Mouse (Mus musculus): ENCODE data around the gene Unc13a.

GRCm38 (mm10) chr8:71716561-71717053, 45.0 kb upstream of the Unc13a start:
- TF ChIP-seq POLR2A (IDR thresholded peaks at IDR 0.05; ENCODE audit: low read depth, low read length), result no peak
- no peak for TF ChIP-seq CTCF (IDR thresholded peaks at IDR 0.05; ENCODE audit: extremely low read depth, insufficient read length, insufficient replicate concordance, low read depth, low read length)
